Mouse (Mus musculus) limb, embryonic 14.5 days (tissue): ENCODE results near the gene Trpv2. TPM values are rescaled to one million over a fixed set of nuclear protein-coding genes. Genes with fewer than 3 reads are reported as not detected.

ENCODE experiments used
- ATAC-seq: fragments of 200-750 bp; cut with Nextera tagmentation; 2 replicates; pipeline ENCODE4 v1.8.0; 2017; ENCODE audit warnings: low read depth, moderate number of reproducible peaks, moderate TSS enrichment; ENCODE audit not compliant: low FRiP score
- DNase-seq: peaks from one replicate; pipeline ENCODE4 v3.0.0-alpha.2; 2015; ENCODE audit warnings: low spot score
- H3K27ac ChIP-seq: fragments of 300-500 bp; sonication (generic); replicated peaks from 2 replicates; pipeline ENCODE4 v1.5.1; 2014; ENCODE audit warnings: low read depth, mild to moderate bottlenecking, low read length, moderate library complexity, mixed read lengths
- H3K27me3 ChIP-seq: fragments of 300-500 bp; sonication (generic); 2 replicates; pipeline ENCODE4 v1.6.1; 2014; ENCODE audit warnings: low read length, mixed read lengths; ENCODE audit not compliant: control insufficient read depth, insufficient read depth
- H3K36me3 ChIP-seq: fragments of 300-500 bp; sonication (generic); 2 replicates; pipeline ENCODE4 v1.6.1; 2014; ENCODE audit warnings: mild to moderate bottlenecking, low read length, moderate library complexity, mixed read lengths; ENCODE audit not compliant: control insufficient read depth, insufficient read depth
- H3K4me1 ChIP-seq: fragments of 300-500 bp; sonication (generic); 2 replicates; pipeline ENCODE4 v1.6.1; 2014; ENCODE audit warnings: antibody characterized with exemption, low read length, mixed read lengths; ENCODE audit not compliant: control insufficient read depth, insufficient read depth
- H3K4me2 ChIP-seq: fragments of 300-500 bp; sonication (generic); replicated peaks from 2 replicates; pipeline ENCODE4 v1.6.1; 2014; ENCODE audit warnings: low read depth, mild to moderate bottlenecking, low read length, moderate library complexity; ENCODE audit not compliant: severe bottlenecking
- H3K4me3 ChIP-seq: fragments of 300-500 bp; sonication (generic); replicated peaks from 2 replicates; pipeline ENCODE4 v1.5.1; 2014; ENCODE audit warnings: low read length
- H3K9ac ChIP-seq: fragments of 300-500 bp; sonication (generic); 2 replicates; pipeline ENCODE4 v1.6.1; 2014; ENCODE audit warnings: mild to moderate bottlenecking, low read depth, low read length, moderate library complexity; ENCODE audit not compliant: severe bottlenecking
- H3K9me3 ChIP-seq: fragments of 300-500 bp; sonication (generic); 2 replicates; pipeline ENCODE4 v1.6.1; 2016; ENCODE audit warnings: low read length; ENCODE audit not compliant: control insufficient read depth
- POLR2A ChIP-seq: fragments of 200-500 bp; IDR thresholded peaks from 2 replicates; pipeline ENCODE4 v1.8.0; 2012; ENCODE audit warnings: inconsistent platforms, mild to moderate bottlenecking, moderate library complexity, borderline replicate concordance; ENCODE audit not compliant: insufficient read depth, insufficient read length; ENCODE audit errors: extremely low read depth
- WGBS: fragments of 180-500 bp; shearing (Covaris S2); extraction: QIAGEN DNeasy Blood & Tissue Kit; methylation state at CpG from one replicate; pipeline ENCODE4 v1.1.7; 2014; 5-methylcytosine and 5-hydroxymethylcytosine counted together
- polyA plus RNA-seq, 2 experiments: library from polyadenylated mRNA; depleted of rRNA in 1 of 2; stranded (reverse) in 1 of 2; unstranded in 1 of 2; fragments of >200 nt; fragmentation: Nextera tagmentation in 1 of 2; extraction: Ambion mirVana in 1 of 2; gene quantifications; 2 replicates each; pipeline versions ENCODE4 v1.2.1 to v1.2.3; 2012 to 2014

Trpv2 gene
- polyA plus RNA-seq, 2 experiments: 2.7 to 2.9 TPM

DNA sequence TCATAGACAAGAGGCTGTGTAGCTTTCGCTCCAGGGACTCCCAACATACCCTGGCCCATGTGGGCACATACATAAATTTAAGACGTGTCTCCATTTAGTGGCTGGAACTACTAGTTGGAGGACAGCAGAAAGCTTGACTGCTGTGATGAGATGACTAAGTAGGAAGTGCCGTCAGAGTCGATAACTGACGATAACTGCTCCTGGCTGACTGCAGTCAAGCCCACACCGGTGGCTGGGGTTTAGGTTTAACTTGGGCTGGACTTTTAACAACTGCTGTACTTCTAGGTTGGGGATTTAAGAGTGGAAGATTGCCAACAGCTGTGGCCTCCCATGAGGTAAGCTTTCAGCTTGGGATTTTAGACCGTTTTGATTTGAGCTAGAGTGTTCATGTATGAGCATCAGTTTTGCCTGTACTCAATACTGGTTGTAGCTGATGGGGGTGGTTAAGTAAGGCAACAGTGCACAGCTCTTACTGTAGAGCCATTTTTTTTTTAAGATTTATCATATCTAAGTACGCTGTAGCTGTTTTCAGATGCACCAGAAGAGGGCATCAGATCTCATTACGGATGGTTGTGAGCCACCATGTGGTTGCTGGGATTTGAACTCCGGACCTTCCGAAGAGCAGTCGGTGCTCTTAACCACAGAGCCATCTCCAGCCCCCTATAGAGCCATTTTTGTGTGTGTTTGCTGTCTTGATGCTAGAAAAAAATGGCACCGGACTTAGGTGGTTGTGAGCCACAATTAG is 29.2 kb downstream of the Trpv2 start:
- H3K9ac ChIP-seq: peak overlapping the region; percentile 96
- H3K4me2 ChIP-seq: peak overlapping the region; percentile 58
- DNase-seq (peak; percentile 63), ATAC-seq (no peak)
- H3K9me3 ChIP-seq: no peaks in the 10 kb centered on the region
- WGBS: under 1% methylated on average over 13 of the region's 13 CpGs
- no peak for TF ChIP-seq POLR2A
- H3K36me3 ChIP-seq: peaks cover 52% of the 10 kb centered on the region
- H3K4me1 ChIP-seq: peaks cover 19% of the 10 kb centered on the region
- H3K27me3 ChIP-seq: no peaks in the 10 kb centered on the region
- H3K27ac ChIP-seq: peak overlapping the region; percentile 89
- H3K4me3 ChIP-seq: peak overlapping the region; percentile 74

DNA sequence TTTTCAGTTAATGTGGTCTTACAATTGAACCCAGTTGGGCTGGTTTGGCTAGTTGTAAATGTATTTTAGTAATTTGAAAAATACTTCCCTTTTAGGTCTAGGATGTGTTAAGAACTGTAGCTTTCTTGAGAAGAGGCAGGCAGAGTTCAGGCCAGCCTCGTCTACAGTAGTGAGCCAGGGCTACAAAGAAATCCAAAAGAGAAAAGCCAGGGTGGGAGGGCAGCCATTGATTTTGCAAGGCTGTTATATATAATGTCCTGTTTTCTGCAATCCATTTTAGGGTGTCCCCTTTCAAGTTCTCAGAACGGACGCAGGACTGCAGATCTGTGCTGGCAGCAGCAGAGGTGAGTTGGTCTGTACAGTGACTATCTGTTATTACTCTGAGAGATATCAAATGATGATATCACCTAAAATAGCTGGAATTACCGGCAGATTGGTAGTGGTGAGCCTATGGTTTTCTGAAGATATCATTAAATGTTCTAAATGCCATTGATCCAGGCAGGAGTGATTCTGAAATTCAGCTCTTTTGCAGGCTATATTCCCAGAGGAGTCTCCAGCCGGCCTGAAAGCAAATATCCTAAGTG is 29.9 kb downstream of the Trpv2 start:
- no peak for DNase-seq
- H3K27ac ChIP-seq: peak overlapping the region; percentile 38; the same call in 1 of the 2 replicates
- ATAC-seq: no peak
- H3K9me3 ChIP-seq: no peaks in the 10 kb centered on the region
- H3K27me3 ChIP-seq: no peaks in the 10 kb centered on the region
- WGBS: 11% methylated on average over 5 of the region's 5 CpGs
- H3K4me3 ChIP-seq: peak overlapping the region; percentile 74
- H3K4me1 ChIP-seq: peaks cover 19% of the 10 kb centered on the region
- H3K4me2 ChIP-seq: peak overlapping the region; percentile 58
- peaks cover 57% of the 10 kb centered on the region for H3K36me3 ChIP-seq
- no peak for TF ChIP-seq POLR2A
- H3K9ac ChIP-seq: peak overlapping the region; percentile 96

- peak overlapping the region; percentile 38; the same call in 1 of the 2 replicates for H3K27ac ChIP-seq
- peak overlapping the region; percentile 74 for H3K4me3 ChIP-seq
- peak overlapping the region; percentile 25; the same call in 1 of the 2 replicates for H3K9ac ChIP-seq
- H3K27me3 ChIP-seq: no peaks in the 10 kb centered on the region
- DNase-seq (no peak), ATAC-seq (no peak)
- peak overlapping the region; percentile 58 for H3K4me2 ChIP-seq
- no peak for TF ChIP-seq POLR2A
- H3K4me1 ChIP-seq: peaks cover 19% of the 10 kb centered on the region
- WGBS: 30% methylated on average over 3 of the region's 3 CpGs
- peaks cover 64% of the 10 kb centered on the region for H3K36me3 ChIP-seq
- no peaks in the 10 kb centered on the region for H3K9me3 ChIP-seq
Observed at GRCm38 (mm10) chr11:62604886-62605618, 30.8 kb downstream of the Trpv2 start.

GRCm38 (mm10) chr11:62605619-62606298 is 31.5 kb downstream of the Trpv2 start:
- peak overlapping the region; percentile 10; the same call in 1 of the 2 replicates for H3K4me3 ChIP-seq
- ATAC-seq (no peak), DNase-seq (no peak)
- peaks cover 19% of the 10 kb centered on the region for H3K4me1 ChIP-seq
- 41% methylated on average over 10 of the region's 10 CpGs for WGBS
- H3K4me2 ChIP-seq: peak overlapping the region; percentile 58; the same call in 1 of the 2 replicates
- no peaks in the 10 kb centered on the region for H3K9me3 ChIP-seq
- no peak for TF ChIP-seq POLR2A
- H3K27ac ChIP-seq: 0 out of 2 replicates have a peak overlapping the region, but pooled peaks have one; percentile 19
- H3K27me3 ChIP-seq: no peaks in the 10 kb centered on the region
- peak overlapping the region; percentile 25; the same call in 1 of the 2 replicates for H3K9ac ChIP-seq
- peaks cover 64% of the 10 kb centered on the region for H3K36me3 ChIP-seq
